Mouse (Mus musculus) hematopoietic multipotent progenitor cell, adult 10-12 weeks (in vitro differentiated cells): Measurements from ENCODE around the gene Olfr713. TPM values are rescaled to one million over a fixed set of nuclear protein-coding genes. Genes with fewer than 3 reads are reported as not detected.

Experiments used
- polyA plus RNA-seq: library from polyadenylated mRNA; stranded (reverse); fragments of >175 nt; gene quantifications from 2 replicates; pipeline ENCODE4 v1.2.3, GENCODE M21; 2012; ENCODE audit warnings: low replicate concordance

The Olfr713 gene
- not detected in 2 replicates for polyA plus RNA-seq

DNA sequence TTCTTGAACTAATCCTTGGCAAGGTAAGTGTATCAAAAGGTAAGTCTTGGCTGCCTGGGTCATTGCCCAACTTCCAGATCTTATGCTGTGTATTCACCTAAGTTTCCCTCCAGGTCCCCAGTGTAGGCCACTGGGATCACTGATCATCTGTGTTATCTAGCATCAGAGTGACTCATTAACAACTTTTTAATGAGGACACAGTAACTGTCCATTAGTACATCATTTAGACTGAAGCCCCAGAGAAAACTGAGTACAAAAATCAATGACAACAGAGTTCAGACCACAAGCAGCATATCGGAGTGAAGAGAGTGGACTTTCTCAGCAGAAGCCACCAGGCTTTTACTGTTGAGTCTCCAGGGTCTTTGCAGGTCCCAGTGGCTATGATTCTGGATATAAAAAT lies at the start of gene Olfr713:
Gene Olfr713 (plus strand): TSS at position 301 of the 400 bp plus-strand sequence.

GRCm38 (mm10) chr7:107005972-107006371 lies 25.0 kb upstream of the Olfr713 start, which contains the start of gene Olfr2:
TSS of gene Olfr2 (minus strand) at chr7:107006072.

GRCm38 (mm10) chr7:107070681-107071080 lies 39.7 kb downstream of the Olfr713 start, which contains the start of gene Olfr714:
TSS of gene Olfr714 (plus strand) at chr7:107070981.

Other genes starting within 250 kb of the Olfr713 start
- gene Olfr699, start 238.0 kb upstream of the Olfr713 start, polyA plus RNA-seq = not detected in 2 replicates
- not detected in 2 replicates for gene Olfr700, start 222.3 kb upstream of the Olfr713 start, polyA plus RNA-seq
- gene Olfr701, start 217.0 kb upstream of the Olfr713 start, polyA plus RNA-seq = not detected in 2 replicates
- not detected in 2 replicates for gene Olfr702, start 197.3 kb upstream of the Olfr713 start, polyA plus RNA-seq
- gene Olfr703, start 187.8 kb upstream of the Olfr713 start, polyA plus RNA-seq = not detected in 2 replicates
- gene Olfr704, start 168.0 kb upstream of the Olfr713 start, polyA plus RNA-seq = not detected in 2 replicates
- not detected in 2 replicates for gene Olfr705, start 154.3 kb upstream of the Olfr713 start, polyA plus RNA-seq
- gene Olfr706, start 143.0 kb upstream of the Olfr713 start, polyA plus RNA-seq = not detected in 2 replicates
- not detected in 2 replicates for gene Olfr707, start 129.9 kb upstream of the Olfr713 start, polyA plus RNA-seq
- gene Olfr1532-ps1, start 123.2 kb upstream of the Olfr713 start, polyA plus RNA-seq = not detected in 2 replicates
- not detected in 2 replicates for gene Olfr709-ps1, start 99.0 kb upstream of the Olfr713 start, polyA plus RNA-seq
- not detected in 2 replicates for gene Olfr710, start 82.9 kb upstream of the Olfr713 start, polyA plus RNA-seq
- gene Olfr6, start 67.2 kb upstream of the Olfr713 start, polyA plus RNA-seq = 0.03 TPM in 1 of 2 replicates, not detected in the other
- not detected in 2 replicates for gene Olfr711, start 55.7 kb upstream of the Olfr713 start, polyA plus RNA-seq
- gene Olfr2, start 25.1 kb upstream of the Olfr713 start, polyA plus RNA-seq = not detected in 2 replicates
- not detected in 2 replicates for gene Olfr714, start 39.8 kb downstream of the Olfr713 start, polyA plus RNA-seq
- not detected in 2 replicates for gene Olfr17, start 62.0 kb downstream of the Olfr713 start, polyA plus RNA-seq
- gene Olfr715b, start 79.2 kb downstream of the Olfr713 start, polyA plus RNA-seq = not detected in 2 replicates
- gene Olfr715, start 99.9 kb downstream of the Olfr713 start, polyA plus RNA-seq = not detected in 2 replicates
- not detected in 2 replicates for gene Olfr716, start 107.2 kb downstream of the Olfr713 start, polyA plus RNA-seq
- gene Nlrp14, start 135.8 kb downstream of the Olfr713 start, polyA plus RNA-seq = not detected in 2 replicates
- gene Rbmxl2, start 178.3 kb downstream of the Olfr713 start, polyA plus RNA-seq = not detected in 2 replicates